10 mouse cellular contexts compared by ENCODE assay signal in the genomic region with DNA sequence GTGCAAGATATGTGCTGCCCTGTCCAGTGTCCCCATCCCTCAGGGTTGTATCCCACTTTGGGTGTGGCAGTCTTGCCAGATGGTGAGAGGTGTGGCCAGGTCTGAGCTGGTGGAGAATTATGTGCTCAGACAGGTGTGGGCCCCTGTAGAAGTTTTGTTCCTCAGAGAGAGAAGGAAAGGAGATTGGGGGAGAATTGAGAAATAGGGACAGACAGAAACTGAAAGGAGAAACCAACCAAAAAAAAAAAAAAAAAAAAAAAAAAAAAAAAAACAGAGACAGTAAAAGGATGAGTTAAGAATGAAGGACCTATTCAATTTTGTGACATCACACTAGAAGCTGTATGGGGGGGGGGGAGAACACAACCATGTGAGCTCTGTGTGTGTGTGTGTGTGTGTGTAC. TPM values are rescaled to one million over a fixed set of nuclear protein-coding genes. Genes with fewer than 3 reads are reported as not detected.
DNase-seq lines count a peak whose midpoint lies in the region; ATAC-seq and TF ChIP-seq lines count a peak whose summit lies in the region.
"Had no signal": no experiment of that assay in that cellular context is flagged by ENCODE, and none has a peak within 500 bp of the region (broad histone marks: within the 10 kb centered on the region; RNA-seq: fewer than 3 reads in every experiment).

No protein-coding gene starts in this region.

- H3K4me1 ChIP-seq in midbrain, embryonic 10.5 days, result peaks cover 68% of the 10 kb centered on the region
- no peaks in the 10 kb centered on the region for H3K4me1 ChIP-seq in midbrain, postnatal 0 days (ENCODE audit: insufficient read depth, low read length)
- peaks cover 25% of the 10 kb centered on the region for H3K4me1 ChIP-seq in limb, embryonic 11.5 days (ENCODE audit: control insufficient read depth, insufficient read depth, low read length)
- peaks cover 40% of the 10 kb centered on the region for H3K4me1 ChIP-seq in stomach, embryonic 16.5 days (ENCODE audit: control insufficient read depth, insufficient read depth, low read length)

- DNase-seq in heart, adult 11 months, result peak; percentile 88
- DNase-seq in heart, adult 8-10 months (ENCODE audit: low spot score), result no peak
- no peak for DNase-seq in midbrain, embryonic 10.5 days (ENCODE audit: low spot score)
- no peak for DNase-seq in midbrain, postnatal 0 days (ENCODE audit: low spot score)
- DNase-seq in limb, embryonic 11.5 days (ENCODE audit: low spot score), result no peak
- DNase-seq in left cerebral cortex, adult 9 months (ENCODE audit: low spot score in 2 of 2), result no peak
- DNase-seq in cerebellum, adult 8-10 months, result no peak

- no peaks in the 10 kb centered on the region for H3K9me3 ChIP-seq in midbrain, embryonic 10.5 days (replicated peaks)
- no peaks in the 10 kb centered on the region for H3K9me3 ChIP-seq in midbrain, postnatal 0 days (ENCODE audit: low read length)
- no peaks in the 10 kb centered on the region for H3K9me3 ChIP-seq in limb, embryonic 11.5 days (ENCODE audit: control insufficient read depth, low read length)
- no peaks in the 10 kb centered on the region for H3K9me3 ChIP-seq in stomach, embryonic 16.5 days (replicated peaks; ENCODE audit: control insufficient read depth, low read length)
- H3K9me3 ChIP-seq: liver, embryonic 15.5 days had no signal

- no peak for TF ChIP-seq CTCF in midbrain, postnatal 0 days (IDR thresholded peaks at IDR 0.05)

- H3K9ac ChIP-seq in midbrain, postnatal 0 days (replicated peaks; ENCODE audit: low read length, poor library complexity, severe bottlenecking), result no peak overlapping the region
- H3K9ac ChIP-seq in limb, embryonic 11.5 days (ENCODE audit: low read length), result no peak overlapping the region
- peak overlapping the region; percentile 16; the same call in 1 of the 2 replicates for H3K9ac ChIP-seq in stomach, embryonic 16.5 days (ENCODE audit: low read length)
- H3K9ac ChIP-seq: liver, embryonic 15.5 days had no signal

- peak overlapping the region; percentile 98 for H3K27ac ChIP-seq in midbrain, embryonic 10.5 days (replicated peaks)
- no peak overlapping the region for H3K27ac ChIP-seq in midbrain, postnatal 0 days (ENCODE audit: low read depth, low read length)
- no peak overlapping the region for H3K27ac ChIP-seq in limb, embryonic 11.5 days (replicated peaks; ENCODE audit: low read depth, low read length)
- peak overlapping the region; percentile 95 for H3K27ac ChIP-seq in stomach, embryonic 16.5 days (ENCODE audit: low read length)
- H3K27ac ChIP-seq: layer of hippocampus, adult 2 months; liver, embryonic 15.5 days had no signal

- peaks cover 20% of the 10 kb centered on the region for H3K27me3 ChIP-seq in midbrain, embryonic 10.5 days (ENCODE audit: low read depth, poor library complexity, severe bottlenecking)
- H3K27me3 ChIP-seq in midbrain, postnatal 0 days (ENCODE audit: insufficient read depth, low read length), result no peaks in the 10 kb centered on the region
- no peaks in the 10 kb centered on the region for H3K27me3 ChIP-seq in limb, embryonic 11.5 days (ENCODE audit: control insufficient read depth, insufficient read depth, low read length)
- no peaks in the 10 kb centered on the region for H3K27me3 ChIP-seq in stomach, embryonic 16.5 days (ENCODE audit: control insufficient read depth, insufficient read depth, low read length)

- peaks cover 32% of the 10 kb centered on the region for H3K36me3 ChIP-seq in midbrain, embryonic 10.5 days
- no peaks in the 10 kb centered on the region for H3K36me3 ChIP-seq in midbrain, postnatal 0 days (ENCODE audit: insufficient read depth, low read length)
- no peaks in the 10 kb centered on the region for H3K36me3 ChIP-seq in limb, embryonic 11.5 days (ENCODE audit: control insufficient read depth, insufficient read depth, low read length)
- H3K36me3 ChIP-seq in stomach, embryonic 16.5 days (ENCODE audit: control insufficient read depth, insufficient read depth, low read length), result no peaks in the 10 kb centered on the region
- H3K36me3 ChIP-seq: liver, embryonic 15.5 days had no signal

- no peak overlapping the region for H3K4me2 ChIP-seq in midbrain, postnatal 0 days (ENCODE audit: low read depth, low read length, poor library complexity, severe bottlenecking)
- H3K4me2 ChIP-seq in limb, embryonic 11.5 days (ENCODE audit: low read depth, severe bottlenecking), result peak overlapping the region; percentile 67; the same call in 1 of the 2 replicates
- peak overlapping the region; percentile 85 for H3K4me2 ChIP-seq in stomach, embryonic 16.5 days (ENCODE audit: low read depth, low read length)

- peak overlapping the region; percentile 85 for H3K4me3 ChIP-seq in midbrain, embryonic 10.5 days
- no peak overlapping the region for H3K4me3 ChIP-seq in midbrain, postnatal 0 days (ENCODE audit: low read depth, low read length)
- no peak overlapping the region for H3K4me3 ChIP-seq in limb, embryonic 11.5 days (ENCODE audit: low read depth, low read length)
- no peak overlapping the region for H3K4me3 ChIP-seq in stomach, embryonic 16.5 days (replicated peaks; ENCODE audit: low read length)
- H3K4me3 ChIP-seq: layer of hippocampus, adult 2 months had no signal

- ATAC-seq in midbrain, postnatal 0 days (ENCODE audit: low FRiP score), result no peak
- no peak for ATAC-seq in limb, embryonic 11.5 days (ENCODE audit: insufficient number of reproducible peaks, low FRiP score, low TSS enrichment, low read depth)
- ATAC-seq in stomach, embryonic 16.5 days (ENCODE audit: insufficient read depth, low FRiP score), result no peak

RNA-seq across cellular contexts. Expression of a gene that starts 1.9 kb away (rescaled TPM):
- total RNA-seq in heart, adult 8-10 months (2022), result 10 to 100 TPM; 18.6 to 24.9 (median 21.6) TPM
- polyA plus RNA-seq in midbrain, embryonic 10.5 days (2016; fragmentation: Nextera tagmentation; extraction: Ambion mirVana), result 23.4 and 28.2 TPM in 2 replicates
- total RNA-seq in midbrain, postnatal 0 days (2014; rRNA removed), result 42.4 and 43.9 TPM in 2 replicates
- 5.2 and 5.7 TPM in 2 replicates for polyA plus RNA-seq in midbrain, postnatal 0 days (2015; fragmentation: Nextera tagmentation; extraction: Ambion mirVana)
- polyA plus RNA-seq in limb, embryonic 11.5 days (2014; fragmentation: Nextera tagmentation; extraction: Ambion mirVana), result 23.5 and 26.0 TPM in 2 replicates
- polyA plus RNA-seq in stomach, embryonic 16.5 days (2015; fragmentation: Nextera tagmentation; extraction: Ambion mirVana), result 12.1 and 14.5 TPM in 2 replicates

RNA-seq across cellular contexts. Expression of a gene that starts 24.6 kb away (rescaled TPM):
- total RNA-seq in heart, adult 8-10 months (2022), result 1 to 10 TPM in 1 of 4 experiments, under 1 TPM in 3; 0.40 to 1.4 (median 0.69) TPM
- 0.19 and 0.24 TPM in 2 replicates for polyA plus RNA-seq in midbrain, embryonic 10.5 days (2016; fragmentation: Nextera tagmentation; extraction: Ambion mirVana)
- total RNA-seq in midbrain, postnatal 0 days (2014; rRNA removed), result 1.1 TPM in 2 replicates
- polyA plus RNA-seq in midbrain, postnatal 0 days (2015; fragmentation: Nextera tagmentation; extraction: Ambion mirVana), result 0.70 and 0.80 TPM in 2 replicates
- 0.16 TPM in 1 of 2 replicates, not detected in the other for polyA plus RNA-seq in limb, embryonic 11.5 days (2014; fragmentation: Nextera tagmentation; extraction: Ambion mirVana)
- 14.4 and 25.3 TPM in 2 replicates for polyA plus RNA-seq in stomach, embryonic 16.5 days (2015; fragmentation: Nextera tagmentation; extraction: Ambion mirVana)

Comparison
In these comparisons a context has a peak if more than half of its experiments do, and no peak if none do; other contexts are left out.
1. H3K27ac ChIP-seq: peak in midbrain, embryonic 10.5 days (single experiment) and stomach, embryonic 16.5 days (single experiment); none in midbrain, postnatal 0 days (single experiment) and limb, embryonic 11.5 days (single experiment).